14 mouse cellular contexts compared by ENCODE assay signal in the genomic region with DNA sequence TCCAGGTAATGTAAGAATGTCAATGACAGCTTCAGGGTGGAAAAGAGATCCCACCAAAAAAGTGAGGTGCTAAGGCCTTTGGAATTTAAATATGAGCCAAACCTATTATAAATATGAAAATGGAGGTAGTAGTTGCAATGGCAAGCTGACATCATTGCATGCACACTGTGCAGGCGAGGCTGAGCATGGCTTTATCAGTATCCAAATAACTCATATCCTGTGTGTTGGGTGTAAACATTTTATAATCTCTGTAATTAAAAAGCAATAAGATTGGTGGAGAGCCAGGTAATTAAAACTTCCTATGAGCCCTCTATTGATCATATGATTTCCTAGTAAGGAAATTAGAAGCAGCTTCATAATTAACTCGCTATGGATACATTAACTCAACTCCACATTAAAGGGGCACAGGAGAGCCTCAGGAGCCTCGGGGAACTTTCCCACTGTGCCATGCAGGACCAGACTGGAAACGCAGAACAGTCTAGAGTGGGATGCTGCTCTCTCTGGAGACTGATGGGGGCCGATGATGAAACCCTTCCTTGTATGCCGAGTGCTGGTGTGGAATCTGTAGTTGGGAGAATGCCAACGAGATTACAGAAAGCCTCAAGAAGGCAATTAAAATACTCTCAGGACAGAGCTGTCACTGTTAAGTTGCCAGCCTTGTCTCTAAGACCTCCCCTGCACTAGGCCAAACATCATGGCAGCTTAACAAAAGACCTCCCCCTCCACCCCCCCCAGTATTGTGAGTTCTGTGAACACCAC. TPM values are rescaled to one million over a fixed set of nuclear protein-coding genes. Genes with fewer than 3 reads are reported as not detected.
DNase-seq lines count a peak whose midpoint lies in the region; ATAC-seq and TF ChIP-seq lines count a peak whose summit lies in the region.
"Had no signal": no experiment of that assay in that cellular context is flagged by ENCODE, and none has a peak within 500 bp of the region (broad histone marks: within the 10 kb centered on the region; RNA-seq: fewer than 3 reads in every experiment).

No protein-coding gene starts in this region.

- no peak overlapping the region for H3K4me2 ChIP-seq in embryonic facial prominence, embryonic 14.5 days (ENCODE audit: low read depth, low read length)
- H3K4me2 ChIP-seq in midbrain, embryonic 12.5 days (replicated peaks): no peak overlapping the region
- no peak overlapping the region for H3K4me2 ChIP-seq in hindbrain, embryonic 15.5 days

- no peak overlapping the region for H3K27ac ChIP-seq in embryonic facial prominence, embryonic 14.5 days (replicated peaks; ENCODE audit: low read depth, low read length)
- H3K27ac ChIP-seq in embryonic facial prominence, embryonic 10.5 days (replicated peaks): no peak overlapping the region
- no peak overlapping the region for H3K27ac ChIP-seq in midbrain, embryonic 12.5 days (replicated peaks)
- no peak overlapping the region for H3K27ac ChIP-seq in midbrain, embryonic 10.5 days (replicated peaks)
- no peak overlapping the region for H3K27ac ChIP-seq in hindbrain, embryonic 15.5 days (replicated peaks)
- H3K27ac ChIP-seq in kidney, adult 2 months (ENCODE audit: insufficient read depth, low read depth, low read length): no peak overlapping the region
- H3K27ac ChIP-seq: liver, embryonic 14.5 days had no signal

- WGBS in embryonic facial prominence, embryonic 14.5 days: 37% methylated on average over 7 of the region's 7 CpGs
- WGBS in embryonic facial prominence, embryonic 10.5 days: 64% methylated on average over 7 of the region's 7 CpGs
- 69% methylated on average over 7 of the region's 7 CpGs for WGBS in midbrain, embryonic 12.5 days
- 80% methylated on average over 7 of the region's 7 CpGs for WGBS in midbrain, embryonic 10.5 days
- WGBS in hindbrain, embryonic 15.5 days: 27% methylated on average over 7 of the region's 7 CpGs
- 35% methylated on average over 7 of the region's 7 CpGs for WGBS in kidney, adult 2 months

- no peaks in the 10 kb centered on the region for H3K36me3 ChIP-seq in embryonic facial prominence, embryonic 14.5 days (ENCODE audit: control insufficient read depth, insufficient read depth, low read length)
- no peaks in the 10 kb centered on the region for H3K36me3 ChIP-seq in embryonic facial prominence, embryonic 10.5 days (replicated peaks)
- no peaks in the 10 kb centered on the region for H3K36me3 ChIP-seq in midbrain, embryonic 12.5 days
- no peaks in the 10 kb centered on the region for H3K36me3 ChIP-seq in midbrain, embryonic 10.5 days
- H3K36me3 ChIP-seq in hindbrain, embryonic 15.5 days: no peaks in the 10 kb centered on the region
- H3K36me3 ChIP-seq in kidney, adult 2 months (ENCODE audit: control insufficient read depth, insufficient read depth, low read length): no peaks in the 10 kb centered on the region

- H3K4me3 ChIP-seq in embryonic facial prominence, embryonic 14.5 days (ENCODE audit: low read depth, low read length): no peak overlapping the region
- H3K4me3 ChIP-seq in embryonic facial prominence, embryonic 10.5 days: no peak overlapping the region
- H3K4me3 ChIP-seq in midbrain, embryonic 12.5 days: no peak overlapping the region
- no peak overlapping the region for H3K4me3 ChIP-seq in midbrain, embryonic 10.5 days
- H3K4me3 ChIP-seq in hindbrain, embryonic 15.5 days: no peak overlapping the region
- H3K4me3 ChIP-seq in kidney, adult 2 months (ENCODE audit: insufficient read depth, low read depth, low read length): no peak overlapping the region

- H3K4me1 ChIP-seq in embryonic facial prominence, embryonic 14.5 days (ENCODE audit: control insufficient read depth, insufficient read depth, low read length): peaks cover 5% of the 10 kb centered on the region; the same call in 1 of the 2 replicates
- H3K4me1 ChIP-seq in embryonic facial prominence, embryonic 10.5 days: no peaks in the 10 kb centered on the region
- H3K4me1 ChIP-seq in midbrain, embryonic 12.5 days: no peaks in the 10 kb centered on the region
- no peaks in the 10 kb centered on the region for H3K4me1 ChIP-seq in midbrain, embryonic 10.5 days
- H3K4me1 ChIP-seq in hindbrain, embryonic 15.5 days (replicated peaks): peaks cover 9% of the 10 kb centered on the region; the same call in 1 of the 2 replicates
- no peaks in the 10 kb centered on the region for H3K4me1 ChIP-seq in kidney, adult 2 months (ENCODE audit: control insufficient read depth, insufficient read depth, low read length)

- no peaks in the 10 kb centered on the region for H3K9me3 ChIP-seq in embryonic facial prominence, embryonic 14.5 days (ENCODE audit: control insufficient read depth, low read length)
- no peaks in the 10 kb centered on the region for H3K9me3 ChIP-seq in embryonic facial prominence, embryonic 10.5 days
- H3K9me3 ChIP-seq in midbrain, embryonic 12.5 days: no peaks in the 10 kb centered on the region
- no peaks in the 10 kb centered on the region for H3K9me3 ChIP-seq in midbrain, embryonic 10.5 days (replicated peaks)
- no peaks in the 10 kb centered on the region for H3K9me3 ChIP-seq in hindbrain, embryonic 15.5 days

- no peak overlapping the region for H3K9ac ChIP-seq in embryonic facial prominence, embryonic 14.5 days (ENCODE audit: low read depth, low read length)
- H3K9ac ChIP-seq in midbrain, embryonic 12.5 days (replicated peaks): no peak overlapping the region
- no peak overlapping the region for H3K9ac ChIP-seq in hindbrain, embryonic 15.5 days
- H3K9ac ChIP-seq: liver, embryonic 14.5 days had no signal

- no peak for TF ChIP-seq POLR2A in kidney, adult 2 months (IDR thresholded peaks at IDR 0.05; ENCODE audit: low read depth, low read length)

- peaks cover 6% of the 10 kb centered on the region; the same call in 1 of the 2 replicates for H3K27me3 ChIP-seq in embryonic facial prominence, embryonic 14.5 days (replicated peaks; ENCODE audit: control insufficient read depth, insufficient read depth, low read length)
- H3K27me3 ChIP-seq in embryonic facial prominence, embryonic 10.5 days (replicated peaks; ENCODE audit: low read depth, poor library complexity, severe bottlenecking): peaks cover 20% of the 10 kb centered on the region
- peaks cover 12% of the 10 kb centered on the region for H3K27me3 ChIP-seq in midbrain, embryonic 12.5 days
- peaks cover 14% of the 10 kb centered on the region for H3K27me3 ChIP-seq in midbrain, embryonic 10.5 days (ENCODE audit: low read depth, poor library complexity, severe bottlenecking)
- peaks cover 5% of the 10 kb centered on the region; the same call in 1 of the 2 replicates for H3K27me3 ChIP-seq in hindbrain, embryonic 15.5 days
- no peaks in the 10 kb centered on the region for H3K27me3 ChIP-seq in kidney, adult 2 months (replicated peaks; ENCODE audit: control insufficient read depth, insufficient read depth, low read length)

- peak; percentile 86 for ATAC-seq in embryonic facial prominence, embryonic 14.5 days (ENCODE audit: low read depth)
- peak; percentile 68; the same call in 1 of the 2 replicates for ATAC-seq in midbrain, embryonic 12.5 days (ENCODE audit: low FRiP score, low read depth)
- peak; percentile 83 for ATAC-seq in hindbrain, embryonic 15.5 days (ENCODE audit: low FRiP score, low read depth)

- no peak for TF ChIP-seq CTCF in kidney, adult 2 months (conservative IDR thresholded peaks at IDR 0.05; ENCODE audit: insufficient read depth, insufficient read length, low read depth, low read length)

- DNase-seq in embryonic facial prominence, embryonic 14.5 days (ENCODE audit: low spot score): peak; percentile 71
- no peak for DNase-seq in embryonic facial prominence, embryonic 10.5 days (ENCODE audit: low spot score)
- no peak for DNase-seq in midbrain, embryonic 10.5 days (ENCODE audit: low spot score)
- peak; percentile 11 for DNase-seq in skeletal muscle tissue, adult 2 months (ENCODE audit: low read depth, low spot score)
- DNase-seq in kidney, adult 2 months: no peak
- no peak for DNase-seq in layer of hippocampus, postnatal 36 days
- DNase-seq: adrenal gland, postnatal 36 days; cerebellum, postnatal 14 days; gastrocnemius, postnatal 25 days; heart, postnatal 36 days; kidney, postnatal 25 days had no signal

RNA-seq across cellular contexts. Expression of a gene that starts 5.9 kb away (rescaled TPM):
- polyA plus RNA-seq in embryonic facial prominence, embryonic 14.5 days (2014; fragmentation: Nextera tagmentation; extraction: Ambion mirVana): 0.90 and 1.9 TPM in 2 replicates
- polyA plus RNA-seq in embryonic facial prominence, embryonic 10.5 days (2016; fragmentation: Nextera tagmentation; extraction: Ambion mirVana): not detected in 2 replicates
- 0.20 TPM in 1 of 2 replicates, not detected in the other for polyA plus RNA-seq in midbrain, embryonic 12.5 days (2016; fragmentation: Nextera tagmentation; extraction: Ambion mirVana)
- not detected in 2 replicates for polyA plus RNA-seq in midbrain, embryonic 10.5 days (2016; fragmentation: Nextera tagmentation; extraction: Ambion mirVana)
- 0.29 and 0.39 TPM in 2 replicates for polyA plus RNA-seq in hindbrain, embryonic 15.5 days (2015; fragmentation: Nextera tagmentation; extraction: Ambion mirVana)
- 7.5 and 10.2 TPM in 2 replicates for polyA plus RNA-seq in kidney, adult 2 months (2012; rRNA removed)
- under 1 TPM; 0.48 to 0.82 TPM for total RNA-seq in layer of hippocampus, postnatal 36 days (2021)
- total RNA-seq: adrenal gland, postnatal 36 days; gastrocnemius, postnatal 25 days; heart, postnatal 36 days had no signal
- polyA plus RNA-seq: liver, embryonic 14.5 days had no signal

RNA-seq across cellular contexts. Expression of a gene that starts 59.1 kb away (rescaled TPM):
- polyA plus RNA-seq in embryonic facial prominence, embryonic 14.5 days (2014; fragmentation: Nextera tagmentation; extraction: Ambion mirVana): 10.7 and 11.2 TPM in 2 replicates
- 7.1 and 9.4 TPM in 2 replicates for polyA plus RNA-seq in embryonic facial prominence, embryonic 10.5 days (2016; fragmentation: Nextera tagmentation; extraction: Ambion mirVana)
- 16.5 and 23.0 TPM in 2 replicates for polyA plus RNA-seq in midbrain, embryonic 12.5 days (2016; fragmentation: Nextera tagmentation; extraction: Ambion mirVana)
- 10.2 and 14.6 TPM in 2 replicates for polyA plus RNA-seq in midbrain, embryonic 10.5 days (2016; fragmentation: Nextera tagmentation; extraction: Ambion mirVana)
- 21.8 and 23.9 TPM in 2 replicates for polyA plus RNA-seq in hindbrain, embryonic 15.5 days (2015; fragmentation: Nextera tagmentation; extraction: Ambion mirVana)
- polyA plus RNA-seq in kidney, adult 2 months (2012; rRNA removed): 2.8 and 3.5 TPM in 2 replicates
- 100 to 1,000 TPM; 125 to 148 TPM for total RNA-seq in layer of hippocampus, postnatal 36 days (2021)

Comparison
In these comparisons a context has a peak if more than half of its experiments do, and no peak if none do; other contexts are left out.
1. DNase-seq: peak in embryonic facial prominence, embryonic 14.5 days (single experiment) and skeletal muscle tissue, adult 2 months (single experiment); none in embryonic facial prominence, embryonic 10.5 days (single experiment), midbrain, embryonic 10.5 days (single experiment), kidney, adult 2 months (single experiment) and layer of hippocampus, postnatal 36 days (0 of 2).
2. Peak in every context shown above with its lines, with median percentiles within 50 percentile points of each other: ATAC-seq.